Mouse (Mus musculus): Measurements from ENCODE around the gene Lhx6. TPM values are rescaled to one million over a fixed set of nuclear protein-coding genes. Genes with fewer than 3 reads are reported as not detected.

Lhx6 gene
- polyA plus RNA-seq, 1 experiment from 2014 or later, result 36.8 TPM

Other genes starting within 250 kb of the Lhx6 start
- gene Ttll11, start 125.5 kb downstream of the Lhx6 start, polyA plus RNA-seq (2015; fragmentation: Nextera tagmentation; extraction: Ambion mirVana), result 2.7 and 3.0 TPM in 2 replicates
- gene Ndufa8, start 56.0 kb downstream of the Lhx6 start, polyA plus RNA-seq (2015; fragmentation: Nextera tagmentation; extraction: Ambion mirVana), result 259 and 263 TPM in 2 replicates
- gene Morn5, start 56.0 kb downstream of the Lhx6 start, polyA plus RNA-seq (2015; fragmentation: Nextera tagmentation; extraction: Ambion mirVana), result 1.7 and 2.5 TPM in 2 replicates
- gene Mrrf, start 31.0 kb upstream of the Lhx6 start, polyA plus RNA-seq (2015; fragmentation: Nextera tagmentation; extraction: Ambion mirVana), result 21.4 and 24.1 TPM in 2 replicates
- gene Rbm18, start 31.4 kb upstream of the Lhx6 start, polyA plus RNA-seq (2015; fragmentation: Nextera tagmentation; extraction: Ambion mirVana), result 149 and 164 TPM in 2 replicates
- gene Ptgs1, start 125.0 kb upstream of the Lhx6 start, polyA plus RNA-seq (2015; fragmentation: Nextera tagmentation; extraction: Ambion mirVana), result 2.7 and 3.4 TPM in 2 replicates

All from forebrain, embryonic 15.5 days (tissue).